Mouse (Mus musculus) midbrain, embryonic 13.5 days (tissue): ENCODE measurements around the gene Pkn1. TPM values are rescaled to one million over a fixed set of nuclear protein-coding genes. Genes with fewer than 3 reads are reported as not detected.

Experiments
- ATAC-seq: fragments of 200-750 bp; cut with Nextera tagmentation; 2 replicates; pipeline ENCODE4 v1.8.0; 2017; ENCODE audit warnings: mild to moderate bottlenecking, moderate TSS enrichment, moderate library complexity
- H3K27ac ChIP-seq: fragments of 300-500 bp; sonication (generic); 2 replicates; pipeline ENCODE4 v1.5.1; 2015; ENCODE audit warnings: inconsistent platforms, mild to moderate bottlenecking, moderate library complexity
- H3K27me3 ChIP-seq: fragments of 300-500 bp; sonication (generic); 2 replicates; pipeline ENCODE4 v1.6.1; 2015; ENCODE audit warnings: mild to moderate bottlenecking, inconsistent platforms
- H3K36me3 ChIP-seq: fragments of 300-500 bp; sonication (generic); 2 replicates; pipeline ENCODE4 v1.6.1; 2015; ENCODE audit warnings: mild to moderate bottlenecking, inconsistent platforms
- H3K4me1 ChIP-seq: fragments of 300-500 bp; sonication (generic); replicated peaks from 2 replicates; pipeline ENCODE4 v1.6.1; 2015; ENCODE audit warnings: inconsistent platforms
- H3K4me2 ChIP-seq: fragments of 300-500 bp; sonication (generic); replicated peaks from 2 replicates; pipeline ENCODE4 v1.6.1; 2015; ENCODE audit warnings: moderate library complexity, mild to moderate bottlenecking, inconsistent platforms
- H3K4me3 ChIP-seq: fragments of 300-500 bp; sonication (generic); replicated peaks from 2 replicates; pipeline ENCODE4 v1.5.1; 2015; ENCODE audit warnings: mild to moderate bottlenecking, inconsistent platforms
- H3K9ac ChIP-seq: fragments of 300-500 bp; sonication (generic); replicated peaks from 2 replicates; pipeline ENCODE4 v1.6.1; 2015; ENCODE audit warnings: mild to moderate bottlenecking, inconsistent platforms
- H3K9me3 ChIP-seq: fragments of 300-500 bp; sonication (generic); 2 replicates; pipeline ENCODE4 v1.6.1; 2016; ENCODE audit warnings: mild to moderate bottlenecking, inconsistent platforms
- WGBS: fragments of 180-500 bp; shearing (Covaris S2); methylation state at CpG from one replicate; pipeline ENCODE4 v1.1.7; 2015; 5-methylcytosine and 5-hydroxymethylcytosine counted together
- polyA plus RNA-seq: library from polyadenylated mRNA; unstranded; fragments of >200 nt; fragmentation: Nextera tagmentation; extraction: Ambion mirVana; gene quantifications from 2 replicates; pipeline ENCODE4 v1.2.1, GENCODE M21; 2015

Gene Pkn1
- polyA plus RNA-seq, 1 experiment from 2014 or later, result 23.3 TPM

DNA sequence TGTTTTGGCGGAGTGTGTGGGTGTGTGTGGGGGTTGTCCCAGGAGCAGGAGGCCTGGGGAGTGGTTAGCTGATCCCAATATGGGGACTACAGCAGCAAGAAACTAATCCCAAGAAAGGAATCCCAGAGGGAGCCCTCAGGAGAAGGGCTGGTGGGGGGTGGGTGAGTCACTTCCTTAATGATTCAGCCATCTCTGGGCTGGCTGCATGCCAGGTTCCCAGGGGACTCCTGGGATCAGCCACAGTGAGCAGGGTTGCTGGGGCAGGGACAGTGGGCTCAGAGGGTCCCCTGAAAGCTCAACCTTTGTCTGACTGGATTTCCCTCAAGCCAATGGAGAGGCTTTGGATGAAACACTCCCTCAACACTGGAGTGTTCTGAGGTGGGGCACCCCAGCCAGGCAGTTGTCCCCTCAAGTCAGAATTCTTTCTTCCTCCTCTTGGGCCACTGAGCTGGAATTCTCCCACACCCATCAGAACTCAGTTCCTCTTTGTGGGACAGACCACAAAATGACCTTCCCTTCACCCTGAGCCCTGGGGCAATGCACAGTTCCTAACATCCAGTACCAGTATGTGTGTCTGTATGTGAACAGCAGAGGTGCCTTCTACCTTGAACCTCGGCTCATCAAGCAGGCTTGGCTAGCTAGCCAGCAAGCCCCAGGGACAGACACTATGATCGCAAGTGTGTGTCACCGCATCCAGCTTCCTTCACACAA, 39.0 kb upstream of the Pkn1 start:
- Histone ChIP-seq H3K9me3 (no peaks in the 10 kb centered on the region), H3K27me3 (peaks cover 38% of the 10 kb centered on the region), H3K27ac (no peak overlapping the region), H3K9ac (no peak overlapping the region), H3K4me1 (peaks cover 17% of the 10 kb centered on the region), H3K4me2 (no peak overlapping the region), H3K36me3 (no peaks in the 10 kb centered on the region), H3K4me3 (no peak overlapping the region)
- no peak for ATAC-seq
- WGBS, result 80% methylated on average over 4 of the region's 4 CpGs

DNA sequence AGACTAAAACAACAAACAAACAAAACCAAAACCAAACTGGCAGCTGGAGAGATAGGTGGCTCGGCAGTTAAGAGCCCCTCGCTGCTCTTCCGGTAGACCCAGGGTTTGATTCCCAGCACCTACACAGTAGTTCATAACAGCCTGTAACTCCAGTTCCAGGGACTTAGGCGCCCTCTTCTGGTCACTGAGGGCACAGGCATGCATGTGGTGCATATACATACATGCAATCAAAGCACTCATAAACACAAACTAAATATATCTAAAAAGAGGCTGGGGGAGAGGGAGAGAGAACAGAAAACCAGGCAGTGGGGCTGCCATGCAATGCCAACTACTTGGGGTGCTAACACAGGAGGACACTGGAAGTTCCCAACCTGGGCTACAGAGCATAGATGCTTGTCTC, 38.4 kb upstream of the Pkn1 start:
- 87% methylated on average over 4 of the region's 4 CpGs for WGBS
- ATAC-seq, result no peak

DNA sequence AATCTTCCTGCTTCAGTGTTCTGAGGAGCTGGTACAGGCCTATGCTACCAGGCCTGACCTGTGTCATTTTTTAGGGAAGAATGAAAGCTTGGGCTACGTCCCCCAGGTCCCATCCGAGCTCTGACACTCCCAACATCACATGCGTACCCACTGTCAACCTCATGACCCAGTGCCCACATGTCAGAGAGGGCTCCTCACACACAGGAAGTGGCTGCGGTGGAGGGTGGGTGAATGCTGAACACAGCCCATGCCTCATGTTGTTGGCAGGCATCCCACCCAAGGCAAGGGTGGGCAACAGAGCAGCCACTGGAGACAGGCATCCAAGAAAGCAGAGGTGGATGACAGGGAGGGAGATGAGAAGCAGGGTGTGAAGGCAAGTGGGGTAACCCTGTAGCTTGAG, 37.7 kb upstream of the Pkn1 start:
- Histone ChIP-seq H3K9me3 (no peaks in the 10 kb centered on the region), H3K4me3 (no peak overlapping the region), H3K4me1 (peaks cover 21% of the 10 kb centered on the region), H3K36me3 (no peaks in the 10 kb centered on the region), H3K9ac (no peak overlapping the region), H3K27ac (no peak overlapping the region), H3K4me2 (no peak overlapping the region), H3K27me3 (peaks cover 25% of the 10 kb centered on the region)
- 93% methylated on average over 4 of the region's 4 CpGs for WGBS
- no peak for ATAC-seq

More for the DNA sequence above, 38.4 kb upstream of the Pkn1 start:
- Histone ChIP-seq H3K27ac (no peak overlapping the region), H3K9me3 (no peaks in the 10 kb centered on the region), H3K4me2 (no peak overlapping the region), H3K4me3 (no peak overlapping the region), H3K4me1 (peaks cover 17% of the 10 kb centered on the region), H3K9ac (no peak overlapping the region), H3K27me3 (peaks cover 32% of the 10 kb centered on the region), H3K36me3 (no peaks in the 10 kb centered on the region)

DNA sequence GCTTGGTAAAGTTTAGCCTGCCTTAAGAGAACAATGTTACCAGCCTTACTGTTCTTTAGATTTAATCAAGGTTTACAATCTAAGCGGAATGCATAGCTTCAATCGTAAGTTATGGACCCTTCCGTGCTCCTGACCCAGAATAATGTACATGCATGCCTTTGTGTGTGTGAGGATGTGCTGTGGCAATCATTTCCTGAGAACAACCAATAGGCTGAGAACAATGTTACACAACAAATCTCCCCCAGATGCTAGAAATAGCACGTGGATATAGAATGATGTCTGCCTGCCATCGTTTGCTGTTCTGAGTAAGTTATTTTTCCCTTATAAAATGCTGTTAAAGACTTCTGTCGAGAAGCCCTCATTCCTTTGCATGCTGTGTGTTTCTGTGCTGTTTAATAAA, 33.9 kb upstream of the Pkn1 start:
- no peak overlapping the region for H3K9ac ChIP-seq
- no peaks in the 10 kb centered on the region for H3K9me3 ChIP-seq
- no peak overlapping the region for H3K4me3 ChIP-seq
- H3K4me2 ChIP-seq, result no peak overlapping the region
- H3K27ac ChIP-seq, result no peak overlapping the region
- 89% methylated on average over 6 of the region's 6 CpGs for WGBS
- H3K36me3 ChIP-seq, result no peaks in the 10 kb centered on the region
- no peaks in the 10 kb centered on the region for H3K27me3 ChIP-seq
- peaks cover 8% of the 10 kb centered on the region for H3K4me1 ChIP-seq
- no peak for ATAC-seq

DNA sequence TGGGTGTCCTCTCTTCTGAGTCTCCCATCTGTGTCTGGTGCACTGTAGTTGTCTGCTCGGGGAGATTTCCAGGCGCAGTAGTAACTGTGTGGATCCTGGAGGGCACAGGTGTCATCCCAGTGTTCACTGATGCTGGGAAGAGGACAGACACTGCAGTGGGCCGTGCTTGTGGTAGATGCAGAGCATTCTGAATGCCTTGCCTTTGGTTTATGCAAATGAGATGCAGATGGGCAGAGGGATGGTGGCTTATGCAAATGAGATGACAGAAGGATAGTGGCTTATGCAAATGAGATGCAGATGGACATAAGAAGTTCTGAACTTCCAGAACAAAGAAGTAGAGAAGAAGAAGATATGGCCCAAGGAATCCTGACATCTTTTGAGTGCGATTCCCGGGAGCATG, 32.9 kb upstream of the Pkn1 start:
- ATAC-seq, result no peak
- no peaks in the 10 kb centered on the region for H3K27me3 ChIP-seq
- no peaks in the 10 kb centered on the region for H3K36me3 ChIP-seq
- H3K27ac ChIP-seq, result no peak overlapping the region
- no peak overlapping the region for H3K4me3 ChIP-seq
- no peak overlapping the region for H3K9ac ChIP-seq
- H3K4me2 ChIP-seq, result no peak overlapping the region
- peaks cover 5% of the 10 kb centered on the region; the same call in 1 of the 2 replicates for H3K4me1 ChIP-seq
- no peaks in the 10 kb centered on the region for H3K9me3 ChIP-seq
- WGBS, result 65% methylated on average over 5 of the region's 5 CpGs

DNA sequence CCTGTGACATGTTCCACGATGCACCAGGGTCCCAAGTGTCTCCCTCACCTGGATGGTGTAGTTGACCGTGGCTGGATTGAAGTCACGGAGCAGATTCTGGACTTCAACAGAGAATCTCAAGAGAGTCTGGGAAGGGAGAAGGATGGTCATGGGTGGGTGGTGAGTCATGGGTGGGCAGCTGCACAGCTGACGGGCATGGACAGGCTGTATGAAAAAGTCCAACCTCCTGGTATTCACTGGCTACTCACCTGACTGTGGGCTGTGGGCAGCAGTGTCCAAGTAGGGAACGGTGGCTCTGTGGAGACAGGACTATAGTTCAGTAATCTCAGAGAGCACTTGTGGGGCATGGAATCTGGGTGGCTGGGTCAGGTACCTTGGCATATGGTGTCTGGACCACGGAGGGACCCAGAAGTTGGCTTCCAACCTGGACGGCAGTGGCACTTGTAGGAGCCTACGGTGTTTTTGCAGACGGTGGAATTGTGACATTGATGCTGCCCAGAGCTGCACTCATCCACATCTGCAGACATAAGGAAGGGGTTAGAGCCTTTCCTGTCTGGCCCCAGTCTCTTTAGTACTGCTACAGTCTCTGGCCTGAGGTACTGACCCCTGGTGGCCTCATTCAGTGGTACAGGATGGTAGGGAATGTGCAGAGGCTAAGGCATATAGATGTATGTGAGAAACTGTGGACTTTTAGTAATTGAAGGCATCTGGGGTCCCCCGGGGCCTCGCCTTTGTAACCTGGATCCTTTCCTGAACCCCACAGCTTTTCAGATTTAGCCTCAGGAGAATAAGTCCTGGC, 30.2 kb upstream of the Pkn1 start:
- H3K9ac ChIP-seq, result no peak overlapping the region
- WGBS, result 82% methylated on average over 11 of the region's 11 CpGs
- no peak overlapping the region for H3K27ac ChIP-seq
- no peaks in the 10 kb centered on the region for H3K9me3 ChIP-seq
- no peak overlapping the region for H3K4me2 ChIP-seq
- no peak overlapping the region for H3K4me3 ChIP-seq
- H3K36me3 ChIP-seq, result peaks cover 23% of the 10 kb centered on the region
- no peak for ATAC-seq
- peaks cover 5% of the 10 kb centered on the region; the same call in 1 of the 2 replicates for H3K4me1 ChIP-seq
- no peaks in the 10 kb centered on the region for H3K27me3 ChIP-seq

DNA sequence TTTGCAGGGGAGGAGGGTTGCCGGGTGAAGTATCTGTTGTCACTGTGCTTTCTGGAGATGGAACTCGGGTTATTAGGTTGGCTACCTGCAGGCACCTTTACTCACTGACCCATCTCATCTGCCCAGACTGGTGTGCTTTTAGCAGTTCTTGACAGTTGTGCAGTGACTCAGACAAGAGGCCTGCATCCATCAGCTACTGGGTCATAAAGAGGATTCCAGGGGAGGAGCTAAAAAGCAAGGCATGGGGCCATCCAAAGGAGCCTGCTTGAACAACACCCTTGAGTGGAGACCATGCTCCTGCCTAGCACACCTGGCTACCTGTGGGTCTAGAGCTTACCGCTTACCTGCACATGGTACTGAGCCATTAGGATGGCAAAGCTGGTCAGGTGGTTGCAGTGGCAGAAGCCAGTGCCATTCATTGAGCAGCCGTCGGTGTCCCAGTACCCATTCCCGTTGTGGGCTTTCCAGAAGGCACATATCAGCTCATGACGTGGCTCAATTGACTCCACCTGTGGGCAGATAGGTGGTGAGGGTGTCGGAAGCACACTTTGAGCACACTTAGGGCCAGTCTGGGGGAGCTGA, 26.6 kb upstream of the Pkn1 start:
- Histone ChIP-seq H3K36me3 (peaks cover 59% of the 10 kb centered on the region), H3K9me3 (no peaks in the 10 kb centered on the region), H3K9ac (no peak overlapping the region), H3K4me2 (no peak overlapping the region), H3K27ac (no peak overlapping the region), H3K4me1 (no peaks in the 10 kb centered on the region), H3K4me3 (no peak overlapping the region), H3K27me3 (no peaks in the 10 kb centered on the region)
- ATAC-seq, result no peak
- 94% methylated on average over 8 of the region's 8 CpGs for WGBS

DNA sequence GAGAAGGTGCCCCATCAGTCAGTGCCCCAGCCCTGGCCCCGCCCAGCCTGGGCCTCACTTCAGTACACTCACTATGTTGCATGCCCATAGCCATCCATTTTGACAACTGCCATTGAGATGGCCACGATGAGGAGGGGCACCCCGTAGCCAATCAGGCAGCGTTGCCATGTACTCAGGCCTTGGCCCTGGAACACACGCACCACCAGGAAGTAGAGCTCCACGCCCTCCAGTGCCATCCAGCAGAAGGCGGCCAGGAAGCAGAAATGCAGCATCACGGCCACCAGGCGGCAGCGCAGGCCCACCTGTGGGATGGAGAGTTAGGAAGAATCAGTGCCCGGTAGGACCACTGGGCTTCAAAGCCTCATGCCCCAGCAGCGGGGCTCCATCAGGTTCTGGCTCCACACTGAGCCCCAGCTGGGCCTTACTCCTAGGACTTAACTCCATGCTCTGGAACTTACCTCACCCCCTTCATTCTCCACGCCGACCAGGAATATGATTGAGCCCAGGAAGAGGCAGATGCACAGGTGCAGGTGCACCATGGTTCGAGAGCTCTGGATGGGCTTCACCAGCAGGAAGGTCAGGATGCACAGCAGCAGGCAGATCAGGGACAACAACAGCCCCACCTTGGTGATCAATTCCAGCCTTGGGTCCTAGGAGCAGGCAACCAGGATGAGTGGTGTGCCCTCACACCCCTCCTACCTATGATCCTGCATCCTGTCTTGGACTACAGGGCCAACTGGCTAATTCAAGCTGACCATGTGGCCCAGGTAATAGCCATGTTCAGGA, 25.9 kb upstream of the Pkn1 start:
- no peak overlapping the region for H3K27ac ChIP-seq
- no peaks in the 10 kb centered on the region for H3K9me3 ChIP-seq
- H3K36me3 ChIP-seq, result peaks cover 66% of the 10 kb centered on the region
- H3K4me2 ChIP-seq, result no peak overlapping the region
- no peaks in the 10 kb centered on the region for H3K27me3 ChIP-seq
- H3K4me1 ChIP-seq, result no peaks in the 10 kb centered on the region
- WGBS, result 46% methylated on average over 15 of the region's 15 CpGs
- ATAC-seq, result peak; percentile 55
- H3K4me3 ChIP-seq, result no peak overlapping the region
- no peak overlapping the region for H3K9ac ChIP-seq

DNA sequence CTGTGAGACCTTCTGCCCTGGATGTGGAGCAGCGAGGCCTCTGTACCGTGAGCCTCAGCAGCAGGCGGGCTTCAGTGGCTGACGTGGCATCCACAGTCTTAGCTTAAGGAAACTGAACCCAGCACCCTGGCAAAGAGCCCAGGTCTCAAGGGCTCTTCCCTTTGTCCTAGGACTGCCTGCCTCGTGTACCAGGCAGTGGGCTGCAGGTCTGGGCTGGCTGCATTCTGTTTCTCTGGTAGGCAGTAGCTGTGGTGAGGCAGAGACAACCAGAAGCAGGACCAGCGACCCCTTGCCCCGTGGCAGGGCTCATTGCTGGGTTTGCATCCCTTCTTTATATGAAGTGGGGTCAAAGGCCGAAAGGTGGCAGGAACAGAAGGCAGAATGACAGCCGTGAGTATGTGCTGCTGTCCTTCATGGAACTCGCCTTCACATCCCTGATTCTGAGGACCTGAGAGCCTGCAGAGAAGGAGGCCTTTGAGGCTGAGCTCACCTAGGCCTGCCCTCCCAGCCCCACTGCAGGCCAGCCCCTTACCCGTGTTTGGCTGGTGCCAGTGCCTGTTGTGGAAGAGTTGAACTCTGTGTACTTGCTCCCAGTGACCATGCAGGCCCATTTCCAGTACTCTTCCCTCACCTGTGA, 24.6 kb upstream of the Pkn1 start:
- H3K9ac ChIP-seq, result no peak overlapping the region
- H3K27ac ChIP-seq, result no peak overlapping the region
- H3K36me3 ChIP-seq, result peaks cover 75% of the 10 kb centered on the region
- no peaks in the 10 kb centered on the region for H3K9me3 ChIP-seq
- 87% methylated on average over 11 of the region's 11 CpGs for WGBS
- H3K4me2 ChIP-seq, result no peak overlapping the region
- ATAC-seq, result no peak
- H3K4me1 ChIP-seq, result no peaks in the 10 kb centered on the region
- no peaks in the 10 kb centered on the region for H3K27me3 ChIP-seq
- no peak overlapping the region for H3K4me3 ChIP-seq

DNA sequence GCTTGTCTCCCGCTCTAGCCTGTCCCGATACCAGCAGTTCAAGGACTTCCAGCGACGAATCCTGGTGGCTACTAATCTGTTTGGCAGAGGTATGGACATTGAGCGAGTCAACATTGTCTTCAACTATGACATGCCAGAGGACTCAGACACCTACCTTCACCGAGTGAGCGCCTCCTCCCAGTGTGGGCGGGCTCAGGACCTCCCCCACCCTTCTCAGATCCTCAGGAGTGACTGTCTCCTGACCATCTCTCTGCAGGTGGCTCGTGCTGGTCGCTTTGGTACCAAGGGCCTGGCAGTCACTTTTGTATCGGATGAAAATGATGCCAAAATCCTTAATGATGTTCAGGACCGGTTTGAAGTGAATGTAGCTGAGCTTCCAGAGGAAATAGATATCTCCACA, 23.7 kb upstream of the Pkn1 start:
- Histone ChIP-seq H3K27me3 (no peaks in the 10 kb centered on the region), H3K9ac (no peak overlapping the region), H3K4me1 (no peaks in the 10 kb centered on the region), H3K9me3 (no peaks in the 10 kb centered on the region), H3K4me2 (no peak overlapping the region), H3K27ac (no peak overlapping the region), H3K4me3 (no peak overlapping the region), H3K36me3 (peaks cover 75% of the 10 kb centered on the region)
- no peak for ATAC-seq
- 92% methylated on average over 12 of the region's 12 CpGs for WGBS

DNA sequence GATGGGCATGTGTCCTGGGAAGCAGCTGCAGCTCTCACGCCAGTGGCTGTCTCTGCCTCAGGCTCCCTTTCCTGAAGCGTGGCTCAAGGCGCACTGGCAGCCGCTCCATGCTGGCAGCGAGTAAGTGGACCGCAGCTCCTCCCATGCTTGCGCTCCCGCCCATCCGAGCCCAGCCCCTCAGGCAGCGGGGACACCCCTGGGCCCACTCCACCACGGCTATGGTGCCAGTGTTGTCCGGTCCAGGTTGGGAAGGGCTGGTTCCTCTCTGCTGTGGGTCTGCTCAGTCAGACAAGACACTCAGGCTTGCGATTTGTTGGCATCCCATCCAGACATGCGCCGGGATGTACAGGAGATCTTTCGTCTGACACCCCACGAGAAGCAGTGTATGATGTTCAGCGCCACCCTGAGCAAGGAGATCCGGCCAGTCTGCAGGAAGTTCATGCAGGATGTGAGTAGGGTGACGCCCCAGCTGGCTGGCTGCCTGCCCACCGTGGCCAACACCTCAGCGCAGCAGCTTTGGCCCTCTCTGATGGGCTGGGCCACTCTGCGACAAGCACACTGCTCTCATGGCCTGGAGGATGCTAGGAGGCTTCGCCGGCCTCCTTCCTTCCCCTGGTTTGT, 22.5 kb upstream of the Pkn1 start:
- no peaks in the 10 kb centered on the region for H3K9me3 ChIP-seq
- H3K27me3 ChIP-seq, result no peaks in the 10 kb centered on the region
- WGBS, result 94% methylated on average over 25 of the region's 25 CpGs
- no peak overlapping the region for H3K4me2 ChIP-seq
- H3K9ac ChIP-seq, result no peak overlapping the region
- H3K4me1 ChIP-seq, result peaks cover 10% of the 10 kb centered on the region
- H3K36me3 ChIP-seq, result peaks cover 75% of the 10 kb centered on the region
- H3K27ac ChIP-seq, result no peak overlapping the region
- H3K4me3 ChIP-seq, result no peak overlapping the region
- ATAC-seq, result no peak
